Mouse (Mus musculus) liver, adult 2 months (tissue): Measurements from ENCODE around the gene Gm6370.

Experiments
- CTCF ChIP-seq: fragments of 200-500 bp; IDR thresholded peaks from 2 replicates; pipeline ENCODE4 v1.5.1; 2011; ENCODE audit warnings: low read depth, low read length, control low read depth
- POLR2A ChIP-seq: fragments of 200-500 bp; IDR thresholded peaks from 2 replicates; pipeline ENCODE4 v1.6.1; 2011; ENCODE audit warnings: low read length, control low read depth; ENCODE audit not compliant: insufficient read depth; ENCODE audit errors: extremely low read depth

GRCm38 (mm10) chr5:146466663-146467062 lies 24.5 kb upstream of the Gm6370 start:
- no peak for TF ChIP-seq CTCF
- no peak for TF ChIP-seq POLR2A
